Mouse (Mus musculus) cerebellum, adult 18-20 months (tissue): ENCODE measurements around the gene Enox2.
A peak's percentile ranks its signal among the peaks of the same experiment; 100 is the strongest.
"Not testable (repeated sequence)": the region's sequence is repeated elsewhere in the genome, so short reads cannot be mapped to it uniquely, and the experiment has no call there.

Experiments
- DNase-seq, 2 experiments: peaks; one replicate each; pipeline ENCODE4 v3.0.0; 2021

Enox2 gene

DNA sequence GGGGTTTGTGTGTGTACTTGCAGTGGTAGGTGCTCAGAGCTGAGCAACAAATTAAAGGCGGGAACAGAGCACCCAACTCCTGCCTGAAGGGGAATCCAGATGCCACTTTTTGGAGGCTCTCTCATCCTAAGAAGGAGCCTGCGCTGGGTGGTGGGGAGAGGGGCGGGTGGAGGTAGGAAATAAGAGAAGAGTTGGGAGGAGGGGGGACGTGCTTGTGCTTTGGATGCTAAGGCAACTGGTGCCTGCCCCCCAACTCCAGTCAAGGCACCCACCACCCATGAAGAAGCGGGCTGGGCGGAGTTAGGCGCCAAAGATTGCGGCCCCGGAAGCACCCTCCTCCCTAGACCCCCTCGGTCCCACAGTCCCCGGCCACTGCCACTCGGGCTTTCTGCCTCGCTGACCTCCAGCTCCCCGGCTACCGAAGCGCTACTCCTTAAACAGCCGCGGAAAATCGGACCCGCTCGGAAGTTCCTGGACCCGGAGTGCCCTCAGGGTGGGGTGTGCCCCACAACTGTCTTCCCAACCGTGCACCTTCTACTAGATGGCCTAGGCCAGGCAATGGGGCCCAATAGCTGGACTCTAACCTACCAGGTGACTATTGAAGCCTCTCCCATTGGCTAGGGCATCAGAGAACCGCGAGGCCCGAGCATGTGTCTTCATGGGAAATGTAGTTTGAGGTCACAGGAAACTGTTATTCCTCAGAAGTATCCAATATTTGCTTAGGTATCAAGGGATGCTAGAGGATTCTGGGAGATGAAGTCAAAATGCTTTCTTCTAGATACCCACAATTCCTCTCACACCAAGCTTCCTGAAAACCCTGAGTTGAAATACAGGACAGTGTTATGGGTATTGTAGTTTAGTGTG is at the start of gene Enox2:
TSS of gene Enox2 (minus strand) at position 560 of the 864 bp plus-strand sequence.
- peak; percentile 76 to 86 for DNase-seq

DNA sequence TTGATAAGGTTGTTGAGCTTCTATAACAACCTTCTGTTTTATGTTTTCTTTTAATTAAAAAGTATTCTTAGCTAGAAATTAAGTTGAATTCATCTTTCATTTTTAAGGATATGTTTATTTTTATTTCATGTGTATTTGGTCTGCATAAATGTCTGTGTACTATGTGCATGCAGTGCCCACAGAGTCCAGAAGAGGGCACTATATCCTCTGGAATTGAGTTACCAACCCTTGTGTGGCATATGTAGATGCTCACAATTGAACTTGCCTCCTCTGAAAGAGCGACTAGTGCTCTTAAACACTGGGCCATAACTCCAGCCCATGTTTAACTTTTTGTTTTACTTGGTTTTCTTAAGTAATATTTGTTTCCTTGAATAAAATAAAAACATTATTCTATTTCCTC is 21.4 kb upstream of the Enox2 start:
- no peak for DNase-seq

DNA sequence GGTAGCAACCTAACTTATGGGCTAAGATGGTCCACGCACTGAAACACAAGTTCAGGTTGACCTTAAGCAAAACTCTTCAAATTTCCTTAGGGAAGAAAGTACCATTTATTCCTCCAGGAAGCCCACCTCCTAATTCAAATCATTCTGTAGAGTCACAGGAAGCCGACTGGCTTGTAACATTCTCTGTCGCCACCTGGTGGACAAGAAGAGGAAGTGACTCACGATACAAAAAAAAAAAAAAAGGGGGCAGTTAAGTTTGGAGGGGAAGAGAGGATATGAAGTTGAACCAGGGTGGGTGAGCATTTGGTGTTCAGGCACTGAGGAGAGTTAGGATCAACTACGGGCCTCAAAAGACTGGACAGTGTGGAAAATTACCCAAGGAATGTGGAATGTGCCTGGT is 18.6 kb upstream of the Enox2 start:
- DNase-seq: peak in 1 of 2 experiments; percentile 25

GRCm38 (mm10) chrX:49279918-49280586 is 8.0 kb downstream of the Enox2 start:
- DNase-seq: no peak

GRCm38 (mm10) chrX:49273487-49274042 is 14.5 kb downstream of the Enox2 start:
- peak; percentile 22 to 45 for DNase-seq

- DNase-seq: no peak
Measured at GRCm38 (mm10) chrX:49250816-49251215, 37.2 kb downstream of the Enox2 start.

GRCm38 (mm10) chrX:49225792-49226426 is 62.1 kb downstream of the Enox2 start:
- no peak for DNase-seq

GRCm38 (mm10) chrX:49216422-49216821 is 71.6 kb downstream of the Enox2 start:
- no peak for DNase-seq

- DNase-seq: no peak
Measured at GRCm38 (mm10) chrX:49196386-49196785, 91.7 kb downstream of the Enox2 start.

DNA sequence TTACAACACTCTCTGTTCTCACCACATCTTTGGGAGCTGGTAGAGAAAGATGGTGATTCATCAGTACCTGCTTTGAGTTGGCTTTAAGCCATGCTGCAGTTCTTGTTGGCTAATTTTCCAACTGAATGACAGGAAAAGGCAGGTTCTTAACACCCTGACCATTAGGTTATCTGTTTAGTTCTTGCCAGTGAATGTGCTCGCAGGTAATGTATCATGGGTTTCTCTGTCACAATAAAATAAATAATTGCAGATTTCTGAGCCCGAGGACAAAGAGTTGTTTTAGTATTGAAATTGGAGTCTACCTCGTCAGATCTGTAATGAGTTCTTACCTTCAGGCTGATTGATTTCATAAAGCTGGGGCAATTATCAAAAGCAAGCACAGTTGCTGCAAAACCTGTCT is 106.9 kb downstream of the Enox2 start:
- peak in 1 of 2 experiments; percentile 6 for DNase-seq

- no peak for DNase-seq
Measured at GRCm38 (mm10) chrX:49178670-49179069, 109.4 kb downstream of the Enox2 start.

GRCm38 (mm10) chrX:49154280-49154679 is 133.8 kb downstream of the Enox2 start:
- DNase-seq: no peak

- DNase-seq: no peak
Measured at GRCm38 (mm10) chrX:49124774-49125429, 163.2 kb downstream of the Enox2 start.

GRCm38 (mm10) chrX:49116465-49116864 is 171.6 kb downstream of the Enox2 start:
- DNase-seq: no peak

GRCm38 (mm10) chrX:49112412-49112811 is 175.6 kb downstream of the Enox2 start:
- peak; percentile 9 to 23 for DNase-seq

DNA sequence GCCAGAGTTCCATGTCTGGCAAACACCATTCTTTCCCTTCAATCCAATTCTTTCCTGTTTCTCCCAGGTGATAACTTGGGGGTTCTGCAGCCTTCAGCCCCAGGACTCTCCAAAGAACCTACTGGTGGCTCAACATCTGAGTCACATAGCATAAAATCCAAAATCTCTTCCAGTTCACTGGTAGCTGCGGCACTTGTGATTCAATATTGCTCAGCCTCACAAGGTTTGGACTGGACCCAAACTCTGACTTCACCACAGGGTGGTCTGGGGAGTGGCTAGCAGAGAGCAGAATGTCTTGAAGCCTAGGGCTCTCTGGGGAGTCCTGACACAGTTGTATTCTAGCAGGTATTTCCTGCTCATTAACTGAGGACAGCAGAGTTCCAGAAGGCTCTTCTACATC is 187.5 kb downstream of the Enox2 start:
- not testable (repeated sequence) for DNase-seq

- no peak for DNase-seq
Measured at GRCm38 (mm10) chrX:49096249-49096648, 191.8 kb downstream of the Enox2 start.

GRCm38 (mm10) chrX:49075055-49075454 is 213.0 kb downstream of the Enox2 start:
- no peak for DNase-seq

DNA sequence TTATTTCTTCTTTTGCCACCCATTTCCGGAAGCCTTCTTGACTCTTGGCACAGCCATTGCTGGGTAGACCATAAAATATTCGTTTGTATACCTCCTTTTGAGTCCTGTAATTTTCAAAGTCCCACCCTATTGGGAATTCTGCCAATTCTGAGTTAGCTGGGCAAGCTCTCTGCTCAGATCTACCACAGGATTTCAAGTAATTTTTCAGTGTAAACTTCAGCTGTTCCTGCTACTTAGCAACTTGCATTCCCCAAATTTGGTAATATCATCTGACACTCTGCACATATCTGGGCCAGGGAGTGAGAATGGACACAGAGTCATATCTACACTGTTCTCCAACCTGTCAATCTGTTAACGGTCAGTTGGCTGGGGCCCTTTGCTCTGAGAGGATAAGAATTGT is 214.5 kb downstream of the Enox2 start:
- no peak for DNase-seq

DNA sequence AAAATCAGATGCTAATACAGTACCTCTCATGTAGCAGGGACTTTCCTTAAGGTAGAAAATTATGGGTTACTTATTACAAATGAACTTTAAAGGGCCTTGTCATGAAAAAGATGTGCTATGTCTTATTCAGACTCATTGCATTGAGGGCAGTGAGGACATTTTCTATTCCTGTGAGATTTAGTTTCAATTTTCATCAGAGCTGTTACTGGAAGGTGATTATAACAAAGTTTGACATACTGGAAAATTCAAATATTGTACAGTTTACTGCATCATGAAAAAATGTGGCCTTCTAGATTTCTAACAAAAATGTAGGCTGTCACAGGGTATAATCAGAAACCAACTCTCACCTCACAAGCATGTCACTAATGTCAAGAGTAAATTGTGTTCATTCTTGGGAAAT is 242.9 kb downstream of the Enox2 start:
- no peak for DNase-seq

GRCm38 (mm10) chrX:49009746-49010145 is 278.3 kb downstream of the Enox2 start:
- DNase-seq: peak; percentile 8 to 16

- no peak for DNase-seq
Measured at GRCm38 (mm10) chrX:49005655-49006054, 282.4 kb downstream of the Enox2 start.

DNA sequence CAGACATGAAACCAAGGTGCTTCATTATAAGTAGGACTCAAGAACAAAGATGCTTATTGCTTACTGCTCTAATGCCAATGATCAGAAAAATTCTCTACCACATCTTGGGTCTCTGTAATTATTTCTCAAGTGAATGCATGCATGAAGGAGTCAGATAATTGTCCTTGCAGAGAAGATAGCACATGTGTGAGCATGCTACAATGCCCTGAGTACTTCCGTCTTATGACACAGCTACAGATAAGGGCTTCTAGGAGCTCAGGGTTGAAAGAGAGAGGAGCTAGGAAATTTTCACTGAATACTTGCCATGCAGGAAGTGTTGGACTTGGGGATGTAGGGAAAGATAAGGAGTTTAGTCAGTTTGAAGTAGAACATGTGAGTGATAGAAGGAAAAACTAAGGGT is 285.2 kb downstream of the Enox2 start:
- DNase-seq: no peak
